Mouse (Mus musculus): ENCODE data around the gene Serpina5. TPM values are rescaled to one million over a fixed set of nuclear protein-coding genes. Genes with fewer than 3 reads are reported as not detected.

The Serpina5 gene
- not detected for polyA plus RNA-seq (2014; fragmentation: Illumina TruSeq; extraction: RNeasy Lipid Tissue Mini Kit (QIAGEN cat#74804); ENCODE audit: insufficient read depth, low read depth, low replicate concordance)

GRCm38 (mm10) chr12:104100768-104101167, at the start of gene Serpina5:
Gene Serpina5 (plus strand): TSS chr12:104101113.

DNA sequence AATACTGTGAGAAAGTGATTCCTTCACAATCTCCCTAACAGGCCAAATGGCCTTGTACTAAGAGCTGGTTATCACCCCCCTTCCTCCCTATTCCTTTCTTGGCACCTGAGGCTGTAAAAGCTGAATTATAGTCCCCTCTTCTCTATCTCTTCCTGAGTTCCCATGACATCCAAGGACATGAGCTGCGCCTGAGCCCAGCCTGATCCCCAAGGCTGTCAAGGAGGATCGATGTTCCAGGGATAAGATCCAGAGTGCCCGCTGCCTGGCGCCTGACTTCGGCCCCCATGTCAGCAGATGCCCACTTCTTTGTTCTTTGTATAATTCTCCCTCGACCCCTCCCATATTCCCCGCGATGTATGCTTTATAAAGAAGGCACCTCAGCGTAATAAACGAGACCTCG, 11.4 kb downstream of the Serpina5 start, which contains the start of gene Serpina3a:
Gene Serpina3a, plus strand, starts transcription at position 392 of the 400 bp plus-strand sequence.

GRCm38 (mm10) chr12:104127696-104128095, 26.8 kb downstream of the Serpina5 start, which contains the start of gene Serpina3b:
Gene Serpina3b (plus strand): TSS chr12:104127996.

GRCm38 (mm10) chr12:104153656-104154055, 52.7 kb downstream of the Serpina5 start, which contains the start of gene Serpina3c:
Gene Serpina3c (minus strand): TSS chr12:104153870.

Other genes starting within 250 kb of the Serpina5 start
- 0.21 TPM for gene Serpina1a, start 237.6 kb upstream of the Serpina5 start, polyA plus RNA-seq (2014; fragmentation: Illumina TruSeq; extraction: RNeasy Lipid Tissue Mini Kit (QIAGEN cat#74804); ENCODE audit: insufficient read depth, low read depth, low replicate concordance)
- not detected for gene Serpina1c, start 196.2 kb upstream of the Serpina5 start, polyA plus RNA-seq (2014; fragmentation: Illumina TruSeq; extraction: RNeasy Lipid Tissue Mini Kit (QIAGEN cat#74804); ENCODE audit: insufficient read depth, low read depth, low replicate concordance)
- not detected for gene Serpina1e, start 142.1 kb upstream of the Serpina5 start, polyA plus RNA-seq (2014; fragmentation: Illumina TruSeq; extraction: RNeasy Lipid Tissue Mini Kit (QIAGEN cat#74804); ENCODE audit: insufficient read depth, low read depth, low replicate concordance)
- 0.15 TPM for gene Serpina11, start 111.2 kb upstream of the Serpina5 start, polyA plus RNA-seq (2014; fragmentation: Illumina TruSeq; extraction: RNeasy Lipid Tissue Mini Kit (QIAGEN cat#74804); ENCODE audit: insufficient read depth, low read depth, low replicate concordance)
- 1.5 TPM for gene Serpina9, start 87.4 kb upstream of the Serpina5 start, polyA plus RNA-seq (2014; fragmentation: Illumina TruSeq; extraction: RNeasy Lipid Tissue Mini Kit (QIAGEN cat#74804); ENCODE audit: insufficient read depth, low read depth, low replicate concordance)
- gene Serpina12, start 56.7 kb upstream of the Serpina5 start, polyA plus RNA-seq (2014; fragmentation: Illumina TruSeq; extraction: RNeasy Lipid Tissue Mini Kit (QIAGEN cat#74804); ENCODE audit: insufficient read depth, low read depth, low replicate concordance), result not detected
- not detected for gene Serpina3a, start 11.6 kb downstream of the Serpina5 start, polyA plus RNA-seq (2014; fragmentation: Illumina TruSeq; extraction: RNeasy Lipid Tissue Mini Kit (QIAGEN cat#74804); ENCODE audit: insufficient read depth, low read depth, low replicate concordance)
- gene Serpina3b, start 26.9 kb downstream of the Serpina5 start, polyA plus RNA-seq (2014; fragmentation: Illumina TruSeq; extraction: RNeasy Lipid Tissue Mini Kit (QIAGEN cat#74804); ENCODE audit: insufficient read depth, low read depth, low replicate concordance), result not detected
- 11.7 TPM for gene Serpina3c, start 52.8 kb downstream of the Serpina5 start, polyA plus RNA-seq (2014; fragmentation: Illumina TruSeq; extraction: RNeasy Lipid Tissue Mini Kit (QIAGEN cat#74804); ENCODE audit: insufficient read depth, low read depth, low replicate concordance)
- 1.2 TPM for gene Serpina3f, start 113.4 kb downstream of the Serpina5 start, polyA plus RNA-seq (2014; fragmentation: Illumina TruSeq; extraction: RNeasy Lipid Tissue Mini Kit (QIAGEN cat#74804); ENCODE audit: insufficient read depth, low read depth, low replicate concordance)
- 9.4 TPM for gene Serpina3g, start 135.1 kb downstream of the Serpina5 start, polyA plus RNA-seq (2014; fragmentation: Illumina TruSeq; extraction: RNeasy Lipid Tissue Mini Kit (QIAGEN cat#74804); ENCODE audit: insufficient read depth, low read depth, low replicate concordance)
- 0.91 TPM for gene Serpina3i, start 162.0 kb downstream of the Serpina5 start, polyA plus RNA-seq (2014; fragmentation: Illumina TruSeq; extraction: RNeasy Lipid Tissue Mini Kit (QIAGEN cat#74804); ENCODE audit: insufficient read depth, low read depth, low replicate concordance)
- not detected for gene Serpina3j, start 213.4 kb downstream of the Serpina5 start, polyA plus RNA-seq (2014; fragmentation: Illumina TruSeq; extraction: RNeasy Lipid Tissue Mini Kit (QIAGEN cat#74804); ENCODE audit: insufficient read depth, low read depth, low replicate concordance)
- 0.18 TPM for gene Serpina3k, start 237.4 kb downstream of the Serpina5 start, polyA plus RNA-seq (2014; fragmentation: Illumina TruSeq; extraction: RNeasy Lipid Tissue Mini Kit (QIAGEN cat#74804); ENCODE audit: insufficient read depth, low read depth, low replicate concordance)
- gene Serpina3m, start 237.4 kb downstream of the Serpina5 start, polyA plus RNA-seq (2014; fragmentation: Illumina TruSeq; extraction: RNeasy Lipid Tissue Mini Kit (QIAGEN cat#74804); ENCODE audit: insufficient read depth, low read depth, low replicate concordance), result 2.3 TPM